Mouse (Mus musculus) MEL (cell line): ENCODE measurements around the gene ccdc198. TPM values are rescaled to one million over a fixed set of nuclear protein-coding genes. Genes with fewer than 3 reads are reported as not detected.

Experiments used
- DNase-seq: peaks from one replicate; pipeline ENCODE4 v3.0.0; 2011; ENCODE audit warnings: low read depth, low spot score
- H3K27ac ChIP-seq: 2 replicates; pipeline ENCODE4 v1.5.1; 2012; ENCODE audit warnings: low read depth, mild to moderate bottlenecking, control low read depth, low read length, moderate library complexity; ENCODE audit not compliant: control insufficient read depth
- H3K27me3 ChIP-seq, 2 experiments: fragments of 150-350 bp in 1 of 2; sonication (generic) in 1 of 2; 2 replicates each; pipeline ENCODE4 v1.6.1; 2012; ENCODE audit warnings: low read length in 2 of 2, mild to moderate bottlenecking in 2 of 2, improper control_type of control experiment in 1 of 2, moderate library complexity in 1 of 2; ENCODE audit not compliant: insufficient read depth in 2 of 2, control insufficient read depth in 1 of 2
- H3K36me3 ChIP-seq, 2 experiments: 2 replicates each; pipeline ENCODE4 v1.6.1; 2012 to 2014; ENCODE audit warnings: low read length in 2 of 2, improper control_type of control experiment in 1 of 2, inconsistent platforms in 1 of 2, mild to moderate bottlenecking in 1 of 2; ENCODE audit not compliant: insufficient read depth in 2 of 2, control insufficient read depth in 1 of 2
- H3K4me1 ChIP-seq, 2 experiments: fragments of 150-350 bp in 1 of 2; sonication (generic) in 1 of 2; 2 replicates each; pipeline ENCODE4 v1.6.1; 2012; ENCODE audit warnings: low read length in 2 of 2, improper control_type of control experiment in 1 of 2, mild to moderate bottlenecking in 1 of 2; ENCODE audit not compliant: insufficient read depth in 2 of 2, control insufficient read depth in 1 of 2
- H3K4me3 ChIP-seq, 2 experiments: fragments of 150-350 bp in 1 of 2; sonication (generic) in 1 of 2; 2 replicates each; pipeline ENCODE4 v1.5.1; 2012; ENCODE audit warnings: low read depth in 2 of 2, low read length in 2 of 2, mild to moderate bottlenecking in 2 of 2, moderate library complexity in 2 of 2, control low read depth in 1 of 2, improper control_type of control experiment in 1 of 2; ENCODE audit not compliant: control insufficient read depth in 1 of 2, insufficient read depth in 1 of 2
- H3K79me2 ChIP-seq: 2 replicates; pipeline ENCODE4 v1.6.1; 2012; ENCODE audit warnings: mild to moderate bottlenecking, low read length, moderate library complexity; ENCODE audit not compliant: control insufficient read depth, poor library complexity, insufficient read depth
- H3K9ac ChIP-seq: 2 replicates; pipeline ENCODE4 v1.6.1; 2012; ENCODE audit warnings: low read depth, mild to moderate bottlenecking, control low read depth, low read length, moderate library complexity; ENCODE audit not compliant: control insufficient read depth, poor library complexity, severe bottlenecking
- H3K9me3 ChIP-seq: fragments of 150-350 bp; sonication (generic); replicated peaks from 2 replicates; pipeline ENCODE4 v1.6.1; 2012; ENCODE audit warnings: mild to moderate bottlenecking, low read length, improper control_type of control experiment, moderate library complexity; ENCODE audit not compliant: insufficient read depth
- BHLHE40 ChIP-seq: IDR thresholded peaks from 2 replicates; pipeline ENCODE4 v1.6.1; 2012; ENCODE audit warnings: low read depth, mild to moderate bottlenecking, inconsistent platforms, low read length, improper control_type of control experiment, borderline replicate concordance
- CHD1 ChIP-seq: IDR thresholded peaks from 2 replicates; pipeline ENCODE4 v1.6.1; 2012; ENCODE audit warnings: low read depth, mild to moderate bottlenecking, inconsistent platforms, low read length, improper control_type of control experiment
- CTCF ChIP-seq, 3 experiments: IDR thresholded peaks in 2 of 3; conservative IDR thresholded peaks in 1 of 3; 2 replicates each; pipeline ENCODE4 v1.5.1; 2011 to 2012; ENCODE audit warnings: low read length in 3 of 3, low read depth in 2 of 3, mild to moderate bottlenecking in 2 of 3, improper control_type of control experiment in 1 of 3, inconsistent platforms in 1 of 3, mixed read lengths in 1 of 3, moderate library complexity in 1 of 3; ENCODE audit not compliant: control insufficient read depth in 1 of 3, insufficient read depth in 1 of 3, poor library complexity in 1 of 3, severe bottlenecking in 1 of 3
- ETS1 ChIP-seq: IDR thresholded peaks from 2 replicates; pipeline ENCODE4 v1.6.1; 2012; ENCODE audit warnings: low read depth, mild to moderate bottlenecking, inconsistent platforms, low read length, improper control_type of control experiment, moderate library complexity
- GABPA ChIP-seq: IDR thresholded peaks from 2 replicates; pipeline ENCODE4 v1.6.1; 2012; ENCODE audit warnings: low read depth, mild to moderate bottlenecking, inconsistent platforms, low read length, improper control_type of control experiment, moderate library complexity
- GATA1 ChIP-seq: IDR thresholded peaks from 2 replicates; pipeline ENCODE4 v1.6.1; 2011; ENCODE audit warnings: low read depth, low read length, improper control_type of control experiment
- MAFK ChIP-seq: IDR thresholded peaks from 2 replicates; pipeline ENCODE4 v1.6.1; 2011; ENCODE audit warnings: low read depth, mild to moderate bottlenecking, low read length, improper control_type of control experiment, borderline replicate concordance
- MAZ ChIP-seq: IDR thresholded peaks from 2 replicates; pipeline ENCODE4 v1.6.1; 2012; ENCODE audit warnings: low read depth, mild to moderate bottlenecking, inconsistent platforms, low read length, improper control_type of control experiment
- MEF2A ChIP-seq: IDR thresholded peaks from 2 replicates; pipeline ENCODE4 v1.6.1; 2014; ENCODE audit warnings: low read depth, mild to moderate bottlenecking, inconsistent platforms, low read length, improper control_type of control experiment; ENCODE audit not compliant: poor library complexity, insufficient replicate concordance, severe bottlenecking; ENCODE audit errors: extremely low read depth
- MXI1 ChIP-seq: IDR thresholded peaks from 2 replicates; pipeline ENCODE4 v1.6.1; 2011; ENCODE audit warnings: mild to moderate bottlenecking, low read depth, low read length, improper control_type of control experiment
- MYC ChIP-seq: IDR thresholded peaks from 2 replicates; pipeline ENCODE4 v1.6.1; 2011; ENCODE audit warnings: low read depth, mild to moderate bottlenecking, low read length, improper control_type of control experiment, moderate library complexity
- NELFE ChIP-seq: IDR thresholded peaks from 2 replicates; pipeline ENCODE4 v1.6.1; 2011; ENCODE audit warnings: low read depth, low read length, improper control_type of control experiment
- NRF1 ChIP-seq: IDR thresholded peaks from 2 replicates; pipeline ENCODE4 v1.6.1; 2014; ENCODE audit warnings: low read depth, mild to moderate bottlenecking, inconsistent platforms, low read length, improper control_type of control experiment, moderate library complexity; ENCODE audit not compliant: poor library complexity, insufficient read depth, severe bottlenecking
- POLR2A ChIP-seq, 2 experiments: IDR thresholded peaks; 2 replicates each; pipeline ENCODE4 v1.6.1; 2011 to 2012; ENCODE audit warnings: low read length in 2 of 2, mild to moderate bottlenecking in 2 of 2, control low read depth in 1 of 2, improper control_type of control experiment in 1 of 2, low read depth in 1 of 2, moderate library complexity in 1 of 2; ENCODE audit not compliant: control insufficient read depth in 1 of 2, insufficient read depth in 1 of 2, poor library complexity in 1 of 2
- RAD21 ChIP-seq: IDR thresholded peaks from 2 replicates; pipeline ENCODE4 v1.6.1; 2011; ENCODE audit warnings: mild to moderate bottlenecking, low read depth, low read length, improper control_type of control experiment
- RCOR1 ChIP-seq: IDR thresholded peaks from 2 replicates; pipeline ENCODE4 v1.6.1; 2012; ENCODE audit warnings: low read depth, mild to moderate bottlenecking, inconsistent platforms, low read length, improper control_type of control experiment
- USF1 ChIP-seq: IDR thresholded peaks from 2 replicates; pipeline ENCODE4 v1.6.1; 2014; ENCODE audit warnings: low read depth, mild to moderate bottlenecking, inconsistent platforms, low read length, improper control_type of control experiment, moderate library complexity
- ZC3H11A ChIP-seq: IDR thresholded peaks from 2 replicates; pipeline ENCODE4 v1.6.1; 2012; ENCODE audit warnings: low read depth, mild to moderate bottlenecking, inconsistent platforms, low read length, improper control_type of control experiment
- ZKSCAN1 ChIP-seq: IDR thresholded peaks from 2 replicates; pipeline ENCODE4 v1.6.1; 2012; ENCODE audit warnings: low read depth, mild to moderate bottlenecking, inconsistent platforms, low read length, improper control_type of control experiment, moderate library complexity
- ZNF384 ChIP-seq: IDR thresholded peaks from 2 replicates; pipeline ENCODE4 v1.6.1; 2012; ENCODE audit warnings: low read depth, mild to moderate bottlenecking, inconsistent platforms, low read length, improper control_type of control experiment
- polyA plus RNA-seq, 2 experiments: library from polyadenylated mRNA; stranded (reverse) in 1 of 2; unstranded in 1 of 2; fragments of >175 nt in 1 of 2; fragments of >200 nt in 1 of 2; gene quantifications; 2 replicates each; pipeline versions ENCODE4 v1.2.1 to v1.2.4; 2012; ENCODE audit warnings: low replicate concordance in 2 of 2, low read depth in 1 of 2; ENCODE audit not compliant: insufficient read length in 2 of 2, insufficient read depth in 1 of 2, missing spikeins in 1 of 2
- total RNA-seq: library from RNA; depleted of rRNA; stranded (reverse); fragments of 300-350 nt; gene quantifications from 2 replicates; pipeline ENCODE4 v1.2.3, GENCODE M21; 2012

Gene ccdc198
- total and polyA plus RNA-seq, 3 experiments = not detected

DNA sequence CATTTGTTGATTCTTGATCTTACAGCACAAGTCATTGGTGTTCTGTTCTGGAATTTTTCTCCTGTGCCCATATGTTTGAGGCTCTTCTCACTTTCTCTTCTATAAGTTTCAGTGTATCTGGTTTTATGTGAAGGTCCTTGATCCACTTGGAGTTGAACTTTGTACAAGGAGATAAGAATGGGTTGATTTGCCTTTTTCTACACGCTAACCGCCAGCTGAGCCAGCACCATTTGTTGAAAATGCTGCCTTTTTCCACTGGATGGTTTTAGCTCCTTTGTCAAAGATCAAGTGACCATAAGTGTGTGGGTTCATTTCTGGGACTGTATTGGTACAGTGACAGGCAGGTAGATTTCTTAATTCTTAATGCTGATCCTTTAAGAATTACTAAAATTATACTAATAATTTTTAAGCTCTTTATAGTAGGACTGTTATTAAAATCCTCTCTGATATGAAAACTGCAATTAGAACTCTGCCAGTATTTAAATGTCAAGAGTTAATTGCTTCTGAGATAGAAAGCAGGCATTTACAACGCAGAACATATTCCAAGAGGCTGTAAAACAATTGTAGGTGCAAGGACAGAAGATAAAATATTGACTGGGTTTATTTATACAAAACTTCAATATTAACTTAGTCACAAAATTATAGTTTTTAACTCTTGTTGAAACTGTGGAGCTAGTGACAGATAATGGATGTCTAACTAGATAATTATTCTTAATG, 44.9 kb upstream of the ccdc198 start:
- Histone ChIP-seq H3K4me1 (no peaks in the 10 kb centered on the region), H3K4me3 (no peak overlapping the region), H3K9ac (no peak overlapping the region), H3K9me3 (no peaks in the 10 kb centered on the region), H3K27ac (no peak overlapping the region), H3K36me3 (no peaks in the 10 kb centered on the region), H3K27me3 (no peaks in the 10 kb centered on the region), H3K79me2 (no peaks in the 10 kb centered on the region)
- no peak for DNase-seq
- no peak for TF ChIP-seq GABPA
- TF ChIP-seq USF1 = no peak

DNA sequence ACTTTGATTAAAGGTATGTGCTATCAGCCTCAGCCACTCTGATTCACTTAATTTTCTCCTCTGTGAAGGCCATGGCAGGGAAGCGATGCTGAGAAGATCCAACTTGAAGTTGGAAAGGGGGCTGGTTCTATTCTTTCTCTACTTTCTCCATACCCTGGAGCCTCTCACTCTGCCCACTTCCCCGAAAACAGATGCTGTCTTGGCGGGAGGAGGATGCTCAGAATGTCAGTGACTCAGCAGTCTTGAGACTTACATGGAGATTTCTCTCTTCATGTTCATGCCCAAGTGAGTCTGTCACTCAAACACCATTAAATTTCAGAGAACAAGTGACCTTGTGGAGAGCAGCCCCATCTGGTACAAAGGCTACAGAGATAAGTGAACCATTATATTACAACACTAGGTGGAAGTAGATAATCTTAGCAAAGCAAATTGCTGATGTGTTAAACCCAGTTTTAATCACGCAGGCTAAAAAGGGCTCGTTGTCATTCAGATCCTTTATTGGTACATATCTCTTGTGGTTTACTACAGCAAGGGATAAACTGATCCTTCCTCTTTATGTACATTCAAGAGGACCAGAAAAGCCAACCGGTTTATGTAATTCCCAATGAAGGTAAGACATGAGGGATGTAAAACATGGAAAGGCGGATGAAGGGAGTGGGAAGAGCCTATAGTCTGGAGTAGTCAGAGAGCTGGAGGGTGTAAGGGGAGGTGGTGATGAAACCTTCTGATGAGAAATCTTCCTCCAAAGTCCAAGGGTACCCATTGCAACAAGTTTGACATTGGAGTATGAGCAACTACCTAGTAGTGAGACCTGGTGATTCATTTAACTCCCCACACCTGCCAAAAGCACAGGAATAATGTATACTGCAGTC, 38.7 kb upstream of the ccdc198 start:
- no peak overlapping the region for H3K4me3 ChIP-seq
- TF ChIP-seq ZC3H11A = no peak
- TF ChIP-seq POLR2A (IDR thresholded peaks at IDR 0.05; ENCODE audit: control insufficient read depth in 1 of 2, insufficient read depth in 1 of 2, low read depth in 1 of 2, low read length in 2 of 2, poor library complexity in 1 of 2) = no peak
- TF ChIP-seq MXI1 = no peak
- no peak for TF ChIP-seq NRF1
- TF ChIP-seq RCOR1 = no peak
- TF ChIP-seq CTCF (IDR thresholded peaks at IDR 0.05 in 2 of 3, conservative IDR thresholded peaks at IDR 0.05 in 1 of 3; ENCODE audit: control insufficient read depth in 1 of 3, insufficient read depth in 1 of 3, low read depth in 2 of 3, low read length in 3 of 3, poor library complexity in 1 of 3, severe bottlenecking in 1 of 3) = no peak
- TF ChIP-seq ETS1 = no peak
- TF ChIP-seq RAD21 = no peak
- no peak for TF ChIP-seq MYC
- TF ChIP-seq CHD1 = no peak
- no peak for TF ChIP-seq MAFK
- TF ChIP-seq GATA1 = no peak
- no peak for TF ChIP-seq ZKSCAN1
- TF ChIP-seq BHLHE40 = no peak
- TF ChIP-seq MEF2A = no peak
- TF ChIP-seq NELFE = no peak
- TF ChIP-seq MAZ = no peak
- TF ChIP-seq ZNF384 = no peak
- H3K4me1 ChIP-seq = no peaks in the 10 kb centered on the region
- DNase-seq = no peak
- H3K9me3 ChIP-seq = no peaks in the 10 kb centered on the region
- H3K36me3 ChIP-seq = no peaks in the 10 kb centered on the region
- no peak overlapping the region for H3K9ac ChIP-seq
- H3K79me2 ChIP-seq = no peaks in the 10 kb centered on the region
- no peaks in the 10 kb centered on the region for H3K27me3 ChIP-seq
- H3K27ac ChIP-seq = no peak overlapping the region
